Mouse (Mus musculus): Measurements from ENCODE around the gene Pacs2.

The Pacs2 gene

DNA sequence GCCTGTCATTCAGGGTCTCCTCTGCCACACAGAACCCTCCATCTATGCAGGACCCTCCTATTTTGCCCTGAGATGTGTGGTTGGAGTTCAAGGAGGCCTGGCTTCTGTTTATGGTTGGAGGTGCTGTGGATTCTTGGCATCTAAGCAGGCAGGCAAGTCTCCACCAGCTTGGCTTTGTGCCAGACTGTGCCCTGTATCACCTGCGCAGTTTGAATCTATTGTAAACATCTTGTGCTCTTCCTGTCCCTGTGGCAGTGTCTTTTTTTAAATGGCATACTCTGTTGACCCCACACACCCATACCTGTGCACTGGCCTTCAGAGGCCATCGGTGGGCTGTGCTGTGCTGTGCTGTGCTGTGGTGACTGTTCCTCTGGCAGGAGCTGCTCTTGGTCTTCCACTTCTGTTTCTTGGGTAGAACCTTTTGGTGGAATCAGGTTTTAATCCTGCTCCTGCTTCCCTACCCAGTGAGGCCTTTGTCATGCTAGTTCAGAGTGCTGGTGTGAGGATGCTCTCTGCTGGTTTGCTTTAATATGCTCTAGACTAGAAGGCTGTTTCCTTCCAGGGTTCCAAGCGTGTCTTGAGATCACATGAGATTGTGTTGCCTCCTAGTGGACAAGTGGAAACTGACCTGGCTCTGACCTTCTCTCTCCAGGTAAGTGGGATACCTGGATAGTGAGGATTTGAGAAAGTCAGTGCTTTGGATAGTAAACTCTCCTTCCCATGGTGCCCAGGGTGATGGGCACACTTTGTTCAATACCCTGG is 30.8 kb downstream of the Pacs2 start:
- no peak for DNase-seq (ENCODE audit: low spot score)

GRCm38 (mm10) chr12:113046861-113047260 is 32.6 kb downstream of the Pacs2 start:
- DNase-seq (ENCODE audit: low spot score), result no peak

DNA sequence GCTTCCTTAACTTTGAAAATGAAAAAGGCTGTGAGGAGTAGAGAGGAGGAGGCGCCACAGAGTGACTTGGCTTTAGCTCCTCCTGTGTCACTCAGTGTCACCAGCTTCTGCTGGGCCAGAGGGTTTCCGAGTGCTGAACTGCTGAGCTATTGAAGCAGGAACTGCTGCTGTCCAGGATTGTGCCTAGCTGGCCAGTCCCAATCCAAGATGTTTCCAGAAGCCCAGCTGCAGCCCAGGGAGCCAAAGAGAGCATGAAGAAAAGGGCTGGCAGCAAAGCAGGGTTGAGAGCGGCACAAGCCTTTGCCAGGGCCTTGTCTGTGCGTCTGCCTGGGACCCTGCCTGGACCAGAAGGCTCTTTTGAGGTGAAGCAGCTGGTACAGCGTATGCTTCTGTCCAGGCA is 33.8 kb downstream of the Pacs2 start:
- DNase-seq (ENCODE audit: low spot score), result no peak

DNA sequence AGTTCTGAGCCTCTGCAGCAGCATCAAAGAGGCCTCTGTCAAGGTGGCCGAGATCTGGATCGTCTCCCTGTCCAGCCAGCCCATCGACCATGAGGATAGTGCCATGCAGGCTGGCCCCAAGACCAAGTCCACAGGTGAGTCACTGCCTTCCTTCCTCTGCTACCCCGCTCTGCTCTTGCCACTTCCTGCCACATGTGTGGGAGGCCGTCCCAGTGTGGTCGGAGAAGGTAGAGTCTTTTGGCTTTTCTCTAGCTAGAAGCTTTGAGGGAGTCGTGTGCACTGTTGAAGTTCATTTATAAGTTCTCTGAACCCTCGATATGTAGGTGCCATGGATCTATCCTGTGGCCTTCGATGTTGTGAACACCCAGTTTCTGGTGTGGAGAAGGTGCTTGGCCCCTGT is 35.5 kb downstream of the Pacs2 start:
- DNase-seq (ENCODE audit: low spot score), result no peak

DNA sequence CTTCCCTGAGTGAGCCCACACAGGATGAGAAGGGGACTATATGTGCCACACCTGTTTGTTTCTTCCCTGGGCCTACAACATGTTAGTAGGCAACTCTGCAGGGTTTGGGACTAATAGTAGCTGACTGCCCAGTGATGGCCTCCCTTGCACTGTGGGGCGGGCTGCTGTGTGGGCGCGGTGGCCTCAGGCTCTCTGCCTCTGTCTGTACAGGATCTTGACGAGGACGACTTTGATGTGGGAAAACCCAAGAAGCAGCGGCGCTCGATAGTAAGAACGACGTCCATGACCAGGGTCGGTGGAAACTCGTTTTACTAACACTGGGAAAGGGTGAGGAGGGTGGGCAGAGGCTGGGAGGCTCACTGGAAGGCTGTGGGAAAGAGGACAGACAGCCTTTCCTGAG is 36.4 kb downstream of the Pacs2 start:
- DNase-seq (ENCODE audit: low spot score), result no peak

DNA sequence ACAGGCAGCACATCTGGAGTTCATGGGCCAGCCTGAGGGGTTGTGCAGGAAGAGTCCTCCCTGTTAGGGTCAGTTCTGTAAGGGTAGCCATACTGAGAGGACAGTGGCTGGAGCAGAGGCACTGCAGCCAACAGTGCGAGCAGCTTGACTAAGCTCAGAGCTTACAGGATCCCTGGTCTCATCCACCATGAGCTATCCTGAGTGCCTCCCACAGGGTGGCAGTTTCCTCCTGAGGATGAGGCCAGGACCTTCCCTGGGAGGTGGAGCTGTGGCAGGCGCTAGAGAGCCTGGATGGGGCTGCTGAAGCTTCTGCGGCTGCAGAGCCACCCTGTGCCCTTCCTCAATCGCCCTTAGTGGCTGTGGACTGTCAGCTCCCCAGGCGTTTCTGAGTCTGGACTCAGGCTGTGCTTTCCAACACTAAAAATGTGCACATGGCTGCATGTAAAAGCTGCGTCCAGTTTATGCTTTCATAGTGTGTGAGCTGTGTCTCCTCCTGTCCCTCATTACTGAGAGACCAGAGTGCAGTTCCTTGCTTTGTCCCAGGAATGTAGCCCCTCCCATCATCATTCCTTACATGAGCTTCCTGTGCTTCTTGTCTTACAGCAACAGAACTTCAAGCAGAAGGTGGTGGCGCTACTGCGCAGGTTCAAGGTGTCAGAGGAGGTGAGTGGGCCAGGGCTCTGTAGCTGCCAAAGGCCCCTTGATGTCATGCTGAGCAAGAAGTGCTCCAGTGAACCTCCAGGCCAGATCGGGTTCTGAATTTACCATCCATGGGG is 37.5 kb downstream of the Pacs2 start:
- peak; percentile 53 for DNase-seq (ENCODE audit: low spot score)

DNA sequence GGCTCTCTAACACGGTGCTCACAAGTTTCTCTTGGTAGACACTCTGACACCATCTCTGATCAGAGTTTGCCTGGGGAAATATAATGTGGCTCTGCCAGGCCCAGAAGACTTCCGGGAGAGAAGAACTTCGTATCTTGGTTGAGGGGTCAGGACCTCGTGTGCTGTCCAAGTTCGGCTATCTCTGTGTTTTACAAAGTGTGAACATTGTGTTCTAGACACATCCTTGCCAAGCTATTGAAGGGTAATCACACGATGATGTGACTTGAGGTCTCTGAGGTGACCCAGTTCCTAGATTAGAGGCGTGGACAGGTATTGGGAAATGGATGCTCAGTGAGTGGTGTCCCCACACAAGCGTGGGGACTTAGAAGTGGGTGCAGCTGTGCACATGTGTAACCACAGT is 41.8 kb downstream of the Pacs2 start:
- no peak for DNase-seq (ENCODE audit: low spot score)

GRCm38 (mm10) chr12:113060178-113060577 is 45.9 kb downstream of the Pacs2 start:
- no peak for DNase-seq (ENCODE audit: low spot score)

DNA sequence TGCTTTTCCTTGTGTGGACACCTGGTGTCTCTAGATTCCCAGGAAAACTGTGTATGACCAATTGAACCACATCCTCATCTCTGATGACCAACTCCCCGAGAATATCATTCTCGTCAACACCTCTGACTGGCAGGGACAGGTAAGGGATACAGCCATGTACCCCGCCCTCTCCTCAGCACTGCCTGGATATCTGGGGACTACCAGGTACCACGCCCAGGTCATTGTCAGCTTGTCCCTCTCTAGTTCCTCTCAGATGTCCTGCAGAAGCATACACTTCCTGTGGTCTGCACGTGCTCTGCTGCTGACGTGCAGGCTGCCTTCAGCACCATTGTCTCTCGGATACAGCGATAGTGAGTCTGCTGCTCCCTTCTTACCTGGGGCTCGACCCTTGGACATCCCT is 47.3 kb downstream of the Pacs2 start:
- DNase-seq (ENCODE audit: low spot score), result no peak

DNA sequence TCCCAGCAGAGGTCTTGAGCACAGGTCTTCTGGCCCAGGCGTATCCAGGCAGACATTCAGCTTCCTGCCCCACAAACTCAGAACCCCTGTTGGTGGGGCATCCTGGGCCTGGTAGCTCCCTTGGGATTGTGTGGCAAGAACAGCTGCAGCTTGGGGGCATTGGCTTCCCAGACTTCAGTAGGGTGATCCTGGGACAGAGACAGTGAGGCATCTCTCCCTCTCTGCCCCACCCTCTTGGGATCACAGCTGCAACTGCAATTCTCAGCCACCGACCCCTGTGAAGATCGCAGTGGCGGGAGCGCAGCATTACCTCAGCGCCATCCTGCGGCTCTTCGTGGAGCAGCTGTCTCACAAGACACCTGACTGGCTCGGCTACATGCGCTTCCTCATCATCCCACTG is 47.9 kb downstream of the Pacs2 start:
- DNase-seq (ENCODE audit: low spot score), result no peak

- DNase-seq (ENCODE audit: low spot score), result no peak
Observed at GRCm38 (mm10) chr12:113063700-113064099, 49.4 kb downstream of the Pacs2 start.

DNA sequence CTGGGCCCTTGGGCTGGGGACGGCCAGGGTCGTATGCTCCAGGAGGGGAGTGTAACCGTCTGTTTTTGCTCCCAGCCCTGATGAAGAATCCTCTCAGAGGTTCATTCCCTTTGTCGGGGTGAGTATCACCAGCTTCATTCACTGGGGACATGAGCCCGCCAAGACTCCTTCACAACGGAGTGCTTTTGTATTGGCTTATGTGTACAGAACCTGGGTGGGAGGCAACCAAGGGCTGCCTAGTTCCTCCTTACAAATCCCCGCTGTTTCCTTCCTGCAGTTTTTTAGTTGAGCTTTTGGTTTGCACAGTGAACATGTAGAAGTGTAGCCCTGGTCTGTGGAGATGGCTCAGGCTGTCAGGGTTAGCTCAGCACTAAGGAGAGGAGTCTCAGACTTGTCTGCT is 53.7 kb downstream of the Pacs2 start:
- no peak for DNase-seq (ENCODE audit: low spot score)

GRCm38 (mm10) chr12:113069389-113069788 is 55.1 kb downstream of the Pacs2 start:
- no peak for DNase-seq (ENCODE audit: low spot score)

- DNase-seq (ENCODE audit: low spot score), result no peak
Observed at GRCm38 (mm10) chr12:113071321-113071720, 57.0 kb downstream of the Pacs2 start.

GRCm38 (mm10) chr12:113071827-113072226 is 57.5 kb downstream of the Pacs2 start:
- no peak for DNase-seq (ENCODE audit: low spot score)

- DNase-seq (ENCODE audit: low spot score), result peak; percentile 42
Observed at GRCm38 (mm10) chr12:113073420-113074328, 59.4 kb downstream of the Pacs2 start.

- DNase-seq (ENCODE audit: low spot score), result peak; percentile 90
Observed at GRCm38 (mm10) chr12:113074329-113075062, 60.2 kb downstream of the Pacs2 start, which contains the start of gene Tex22. Gene Tex22 (plus strand): TSS chr12:113074502.

DNA sequence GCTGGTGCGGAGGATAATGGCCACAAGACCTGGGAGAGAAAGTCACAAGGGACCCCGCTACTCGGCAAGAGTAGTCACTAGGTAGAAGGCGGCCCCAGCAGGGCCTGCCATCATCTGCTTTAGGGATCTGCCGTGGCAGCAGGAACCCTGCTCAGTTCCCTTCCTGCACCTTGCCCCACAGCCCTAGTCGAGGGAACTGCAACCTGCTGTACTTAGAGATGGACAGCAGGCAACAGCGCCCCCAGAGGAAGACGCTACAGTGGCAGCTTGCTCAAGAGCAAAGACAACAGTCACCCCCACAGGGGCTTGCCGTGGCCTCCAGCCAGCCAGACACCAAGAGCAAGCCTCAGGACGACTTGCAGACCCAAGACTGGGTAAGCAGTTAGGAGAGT is 60.8 kb downstream of the Pacs2 start:
- peak; percentile 93 for DNase-seq (ENCODE audit: low spot score)

GRCm38 (mm10) chr12:113075486-113075885 is 61.2 kb downstream of the Pacs2 start:
- DNase-seq (ENCODE audit: low spot score), result no peak

DNA sequence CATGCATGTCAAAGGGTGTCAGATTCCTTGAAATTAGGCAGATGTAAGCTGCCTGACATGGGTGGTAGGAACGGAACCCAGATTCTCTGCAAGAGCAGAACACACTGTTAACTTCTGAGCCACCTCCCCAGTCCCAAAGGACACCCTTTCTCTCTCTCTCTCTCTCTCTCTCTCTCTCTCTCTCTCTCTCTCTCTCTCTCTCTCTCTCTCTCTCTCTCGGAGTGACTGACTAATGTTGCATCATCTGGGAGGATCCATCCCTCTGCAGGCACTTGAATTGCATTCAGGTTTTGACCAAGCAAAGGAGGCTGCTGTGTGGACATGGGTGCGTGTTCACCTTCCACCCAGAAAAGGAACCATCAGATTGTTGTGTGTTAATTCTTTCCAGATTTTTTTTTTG is 73.0 kb downstream of the Pacs2 start:
- DNase-seq (ENCODE audit: low spot score), result no peak

DNA sequence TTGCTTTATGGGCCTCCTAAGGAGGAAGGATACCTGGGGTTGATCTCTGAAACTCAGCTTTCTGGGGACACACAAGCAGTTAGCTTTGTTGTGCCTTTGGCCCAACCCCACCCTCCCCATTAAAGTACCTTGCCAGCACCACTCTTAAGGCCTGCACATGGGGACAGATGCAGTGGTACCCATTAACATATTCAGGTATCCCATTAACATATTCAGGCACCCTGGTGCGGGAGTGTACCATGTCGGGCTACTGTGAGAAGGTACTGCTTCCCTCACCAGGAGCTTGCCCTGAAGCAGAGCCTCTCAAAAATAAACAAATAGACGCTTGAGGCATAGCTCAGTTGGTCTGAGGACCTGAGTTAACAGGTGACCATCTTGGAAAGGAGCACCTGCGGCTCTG is 73.7 kb downstream of the Pacs2 start:
- no peak for DNase-seq (ENCODE audit: low spot score)

DNA sequence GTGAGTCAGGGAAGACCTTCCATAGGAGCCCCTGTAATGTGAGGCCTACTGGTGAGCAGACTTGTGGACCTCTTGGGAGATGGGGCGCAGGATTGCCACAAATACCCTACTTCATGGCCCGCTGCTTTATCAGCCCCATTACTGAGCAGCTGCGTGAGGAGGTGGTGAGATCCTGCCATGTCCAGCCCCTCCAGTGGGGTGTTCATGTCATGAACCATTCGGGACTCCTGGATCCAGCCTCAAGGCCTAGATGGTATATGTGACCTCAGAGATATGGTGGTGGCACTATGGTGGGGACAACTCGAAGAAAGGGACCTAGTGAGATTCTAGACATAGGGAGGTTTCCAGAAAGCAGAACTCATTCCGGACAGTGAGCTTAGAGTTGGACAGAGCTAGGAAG is 74.8 kb downstream of the Pacs2 start:
- no peak for DNase-seq (ENCODE audit: low spot score)
